Mouse (Mus musculus) MEL (cell line): ENCODE measurements around the gene Zfp609. TPM values are rescaled to one million over a fixed set of nuclear protein-coding genes. Genes with fewer than 3 reads are reported as not detected.

Experiments
- DNase-seq: peaks from one replicate; pipeline ENCODE4 v3.0.0; 2011; ENCODE audit warnings: low read depth, low spot score
- H3K27ac ChIP-seq: 2 replicates; pipeline ENCODE4 v1.5.1; 2012; ENCODE audit warnings: low read depth, mild to moderate bottlenecking, control low read depth, low read length, moderate library complexity; ENCODE audit not compliant: control insufficient read depth
- H3K27me3 ChIP-seq, 2 experiments: fragments of 150-350 bp in 1 of 2; sonication (generic) in 1 of 2; 2 replicates each; pipeline ENCODE4 v1.6.1; 2012; ENCODE audit warnings: low read length in 2 of 2, mild to moderate bottlenecking in 2 of 2, improper control_type of control experiment in 1 of 2, moderate library complexity in 1 of 2; ENCODE audit not compliant: insufficient read depth in 2 of 2, control insufficient read depth in 1 of 2
- H3K36me3 ChIP-seq, 2 experiments: 2 replicates each; pipeline ENCODE4 v1.6.1; 2012 to 2014; ENCODE audit warnings: low read length in 2 of 2, improper control_type of control experiment in 1 of 2, inconsistent platforms in 1 of 2, mild to moderate bottlenecking in 1 of 2; ENCODE audit not compliant: insufficient read depth in 2 of 2, control insufficient read depth in 1 of 2
- H3K4me1 ChIP-seq, 2 experiments: fragments of 150-350 bp in 1 of 2; sonication (generic) in 1 of 2; 2 replicates each; pipeline ENCODE4 v1.6.1; 2012; ENCODE audit warnings: low read length in 2 of 2, improper control_type of control experiment in 1 of 2, mild to moderate bottlenecking in 1 of 2; ENCODE audit not compliant: insufficient read depth in 2 of 2, control insufficient read depth in 1 of 2
- H3K4me3 ChIP-seq, 2 experiments: fragments of 150-350 bp in 1 of 2; sonication (generic) in 1 of 2; 2 replicates each; pipeline ENCODE4 v1.5.1; 2012; ENCODE audit warnings: low read depth in 2 of 2, low read length in 2 of 2, mild to moderate bottlenecking in 2 of 2, moderate library complexity in 2 of 2, control low read depth in 1 of 2, improper control_type of control experiment in 1 of 2; ENCODE audit not compliant: control insufficient read depth in 1 of 2, insufficient read depth in 1 of 2
- H3K79me2 ChIP-seq: 2 replicates; pipeline ENCODE4 v1.6.1; 2012; ENCODE audit warnings: mild to moderate bottlenecking, low read length, moderate library complexity; ENCODE audit not compliant: control insufficient read depth, poor library complexity, insufficient read depth
- H3K9ac ChIP-seq: 2 replicates; pipeline ENCODE4 v1.6.1; 2012; ENCODE audit warnings: low read depth, mild to moderate bottlenecking, control low read depth, low read length, moderate library complexity; ENCODE audit not compliant: control insufficient read depth, poor library complexity, severe bottlenecking
- H3K9me3 ChIP-seq: fragments of 150-350 bp; sonication (generic); replicated peaks from 2 replicates; pipeline ENCODE4 v1.6.1; 2012; ENCODE audit warnings: mild to moderate bottlenecking, low read length, improper control_type of control experiment, moderate library complexity; ENCODE audit not compliant: insufficient read depth
- BHLHE40 ChIP-seq: IDR thresholded peaks from 2 replicates; pipeline ENCODE4 v1.6.1; 2012; ENCODE audit warnings: low read depth, mild to moderate bottlenecking, inconsistent platforms, low read length, improper control_type of control experiment, borderline replicate concordance
- CHD2 ChIP-seq: IDR thresholded peaks from 2 replicates; pipeline ENCODE4 v1.6.1; 2011; ENCODE audit warnings: low read length, improper control_type of control experiment
- CTCF ChIP-seq, 3 experiments: IDR thresholded peaks in 2 of 3; conservative IDR thresholded peaks in 1 of 3; 2 replicates each; pipeline ENCODE4 v1.5.1; 2011 to 2012; ENCODE audit warnings: low read length in 3 of 3, low read depth in 2 of 3, mild to moderate bottlenecking in 2 of 3, improper control_type of control experiment in 1 of 3, inconsistent platforms in 1 of 3, mixed read lengths in 1 of 3, moderate library complexity in 1 of 3; ENCODE audit not compliant: control insufficient read depth in 1 of 3, insufficient read depth in 1 of 3, poor library complexity in 1 of 3, severe bottlenecking in 1 of 3
- E2F4 ChIP-seq: IDR thresholded peaks from 2 replicates; pipeline ENCODE4 v1.6.1; 2011; ENCODE audit warnings: low read depth, low read length, improper control_type of control experiment, borderline replicate concordance
- ELF1 ChIP-seq: IDR thresholded peaks from 2 replicates; pipeline ENCODE4 v1.6.1; 2014; ENCODE audit warnings: low read depth, mild to moderate bottlenecking, inconsistent platforms, low read length, improper control_type of control experiment, moderate library complexity
- ETS1 ChIP-seq: IDR thresholded peaks from 2 replicates; pipeline ENCODE4 v1.6.1; 2012; ENCODE audit warnings: low read depth, mild to moderate bottlenecking, inconsistent platforms, low read length, improper control_type of control experiment, moderate library complexity
- GABPA ChIP-seq: IDR thresholded peaks from 2 replicates; pipeline ENCODE4 v1.6.1; 2012; ENCODE audit warnings: low read depth, mild to moderate bottlenecking, inconsistent platforms, low read length, improper control_type of control experiment, moderate library complexity
- GATA1 ChIP-seq: IDR thresholded peaks from 2 replicates; pipeline ENCODE4 v1.6.1; 2011; ENCODE audit warnings: low read depth, low read length, improper control_type of control experiment
- HCFC1 ChIP-seq: IDR thresholded peaks from 2 replicates; pipeline ENCODE4 v1.6.1; 2012; ENCODE audit warnings: low read depth, mild to moderate bottlenecking, inconsistent platforms, low read length, improper control_type of control experiment, moderate library complexity
- KAT2A ChIP-seq: conservative IDR thresholded peaks from 2 replicates; pipeline ENCODE4 v1.6.1; 2012; ENCODE audit warnings: low read depth, low read length, improper control_type of control experiment, inconsistent platforms
- MAX ChIP-seq: IDR thresholded peaks from 2 replicates; pipeline ENCODE4 v1.6.1; 2011; ENCODE audit warnings: low read length, improper control_type of control experiment
- MAZ ChIP-seq: IDR thresholded peaks from 2 replicates; pipeline ENCODE4 v1.6.1; 2012; ENCODE audit warnings: low read depth, mild to moderate bottlenecking, inconsistent platforms, low read length, improper control_type of control experiment
- MXI1 ChIP-seq: IDR thresholded peaks from 2 replicates; pipeline ENCODE4 v1.6.1; 2011; ENCODE audit warnings: mild to moderate bottlenecking, low read depth, low read length, improper control_type of control experiment
- MYB ChIP-seq: IDR thresholded peaks from 2 replicates; pipeline ENCODE4 v1.6.1; 2011; ENCODE audit warnings: mild to moderate bottlenecking, low read depth, low read length, improper control_type of control experiment
- MYC ChIP-seq: IDR thresholded peaks from 2 replicates; pipeline ENCODE4 v1.6.1; 2011; ENCODE audit warnings: low read depth, mild to moderate bottlenecking, low read length, improper control_type of control experiment, moderate library complexity
- NRF1 ChIP-seq: IDR thresholded peaks from 2 replicates; pipeline ENCODE4 v1.6.1; 2014; ENCODE audit warnings: low read depth, mild to moderate bottlenecking, inconsistent platforms, low read length, improper control_type of control experiment, moderate library complexity; ENCODE audit not compliant: poor library complexity, insufficient read depth, severe bottlenecking
- POLR2AphosphoS2 ChIP-seq: IDR thresholded peaks from 2 replicates; pipeline ENCODE4 v1.6.1; 2011; ENCODE audit warnings: low read length, improper control_type of control experiment
- POLR2AphosphoS5 ChIP-seq: IDR thresholded peaks from 2 replicates; pipeline ENCODE4 v1.6.1; 2012; ENCODE audit warnings: low read depth, borderline replicate concordance, mild to moderate bottlenecking, inconsistent platforms, low read length, moderate library complexity, mixed read lengths
- RAD21 ChIP-seq: IDR thresholded peaks from 2 replicates; pipeline ENCODE4 v1.6.1; 2011; ENCODE audit warnings: mild to moderate bottlenecking, low read depth, low read length, improper control_type of control experiment
- RCOR1 ChIP-seq: IDR thresholded peaks from 2 replicates; pipeline ENCODE4 v1.6.1; 2012; ENCODE audit warnings: low read depth, mild to moderate bottlenecking, inconsistent platforms, low read length, improper control_type of control experiment
- SMC3 ChIP-seq: IDR thresholded peaks from 2 replicates; pipeline ENCODE4 v1.6.1; 2011; ENCODE audit warnings: low read depth, low read length, improper control_type of control experiment
- TAL1 ChIP-seq: IDR thresholded peaks from 2 replicates; pipeline ENCODE4 v1.6.1; 2012; ENCODE audit warnings: mild to moderate bottlenecking, inconsistent platforms, low read length, moderate library complexity, mixed read lengths
- TBP ChIP-seq: IDR thresholded peaks from 2 replicates; pipeline ENCODE4 v1.8.0; 2011; ENCODE audit warnings: low read depth, low read length, improper control_type of control experiment
- TCF12 ChIP-seq: IDR thresholded peaks from 2 replicates; pipeline ENCODE4 v1.6.1; 2014; ENCODE audit warnings: low read depth, mild to moderate bottlenecking, inconsistent platforms, low read length, improper control_type of control experiment, moderate library complexity
- UBTF ChIP-seq: IDR thresholded peaks from 2 replicates; pipeline ENCODE4 v1.6.1; 2012; ENCODE audit warnings: low read depth, mild to moderate bottlenecking, inconsistent platforms, low read length, improper control_type of control experiment, moderate library complexity, borderline replicate concordance; ENCODE audit not compliant: insufficient read depth
- USF2 ChIP-seq, 2 experiments: IDR thresholded peaks; 2 replicates each; pipeline ENCODE4 v1.6.1; 2011 to 2012; ENCODE audit warnings: improper control_type of control experiment in 2 of 2, low read length in 2 of 2, borderline replicate concordance in 1 of 2, inconsistent platforms in 1 of 2, low read depth in 1 of 2, mild to moderate bottlenecking in 1 of 2; ENCODE audit not compliant: insufficient read depth in 1 of 2
- ZC3H11A ChIP-seq: IDR thresholded peaks from 2 replicates; pipeline ENCODE4 v1.6.1; 2012; ENCODE audit warnings: low read depth, mild to moderate bottlenecking, inconsistent platforms, low read length, improper control_type of control experiment
- ZKSCAN1 ChIP-seq: IDR thresholded peaks from 2 replicates; pipeline ENCODE4 v1.6.1; 2012; ENCODE audit warnings: low read depth, mild to moderate bottlenecking, inconsistent platforms, low read length, improper control_type of control experiment, moderate library complexity
- ZMIZ1 ChIP-seq: IDR thresholded peaks from 2 replicates; pipeline ENCODE4 v1.6.1; 2012; ENCODE audit warnings: low read depth, mild to moderate bottlenecking, inconsistent platforms, low read length, improper control_type of control experiment, moderate library complexity
- ZNF384 ChIP-seq: IDR thresholded peaks from 2 replicates; pipeline ENCODE4 v1.6.1; 2012; ENCODE audit warnings: low read depth, mild to moderate bottlenecking, inconsistent platforms, low read length, improper control_type of control experiment
- polyA plus RNA-seq, 2 experiments: library from polyadenylated mRNA; stranded (reverse) in 1 of 2; unstranded in 1 of 2; fragments of >175 nt in 1 of 2; fragments of >200 nt in 1 of 2; gene quantifications; 2 replicates each; pipeline versions ENCODE4 v1.2.1 to v1.2.4; 2012; ENCODE audit warnings: low replicate concordance in 2 of 2, low read depth in 1 of 2; ENCODE audit not compliant: insufficient read length in 2 of 2, insufficient read depth in 1 of 2, missing spikeins in 1 of 2
- total RNA-seq: library from RNA; depleted of rRNA; stranded (reverse); fragments of 300-350 nt; gene quantifications from 2 replicates; pipeline ENCODE4 v1.2.3, GENCODE M21; 2012

Zfp609 gene
- total and polyA plus RNA-seq, 3 experiments, result 2.9 to 26.5 TPM; not detected in 1

DNA sequence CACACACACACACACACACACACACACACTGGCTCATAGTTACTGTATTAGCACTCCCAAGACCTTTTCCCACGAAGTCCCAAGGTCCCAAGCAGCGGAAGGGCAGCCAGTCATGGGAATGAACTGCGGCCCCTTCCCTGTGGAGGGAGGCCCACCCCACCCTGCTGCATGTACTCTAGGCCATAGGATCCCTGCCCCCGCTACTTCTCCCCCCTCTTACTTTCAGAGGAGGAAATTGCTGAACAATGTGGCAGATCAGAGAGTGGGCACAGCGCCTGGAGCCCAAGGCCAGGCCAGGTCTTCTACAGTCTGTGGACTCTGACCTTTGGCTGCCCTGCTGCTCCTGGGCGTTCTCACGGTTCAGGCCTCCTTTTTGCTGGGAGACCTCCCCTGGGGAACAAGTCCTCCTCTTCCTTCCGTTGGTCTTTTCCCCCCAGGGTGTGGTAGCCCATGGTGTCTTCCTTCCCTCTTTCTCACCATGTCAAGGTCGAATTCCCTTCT, 155.9 kb downstream of the Zfp609 start:
- H3K79me2 ChIP-seq, result no peaks in the 10 kb centered on the region; the same call in 1 of the 2 replicates
- DNase-seq, result no peak
- H3K27ac ChIP-seq, result no peak overlapping the region
- no peak for TF ChIP-seq UBTF
- TF ChIP-seq ZC3H11A, result no peak
- TF ChIP-seq E2F4, result no peak
- TF ChIP-seq ETS1, result no peak
- no peak for TF ChIP-seq BHLHE40
- no peak for TF ChIP-seq GABPA
- no peak for TF ChIP-seq MYC
- no peak for TF ChIP-seq GATA1
- no peak for TF ChIP-seq TCF12
- TF ChIP-seq CTCF (IDR thresholded peaks at IDR 0.05 in 2 of 3, conservative IDR thresholded peaks at IDR 0.05 in 1 of 3; ENCODE audit: control insufficient read depth in 1 of 3, insufficient read depth in 1 of 3, low read depth in 2 of 3, low read length in 3 of 3, poor library complexity in 1 of 3, severe bottlenecking in 1 of 3), result no peak
- TF ChIP-seq RAD21, result no peak
- no peak for TF ChIP-seq ZMIZ1
- TF ChIP-seq MAX, result no peak
- TF ChIP-seq MAZ, result no peak
- TF ChIP-seq HCFC1, result no peak
- TF ChIP-seq CHD2, result no peak
- no peak for TF ChIP-seq NRF1
- no peak for TF ChIP-seq MYB
- TF ChIP-seq POLR2AphosphoS2, result no peak
- H3K9ac ChIP-seq, result no peak overlapping the region
- H3K9me3 ChIP-seq, result no peaks in the 10 kb centered on the region
- no peak overlapping the region for H3K4me3 ChIP-seq
- H3K4me1 ChIP-seq, result peaks cover 0 to 6% of the 10 kb centered on the region in 2 experiments; a peak in 3 of 4 replicates
- H3K27me3 ChIP-seq, result peaks cover 0 to 2% of the 10 kb centered on the region in 2 experiments; a peak in 1 of 4 replicates
- peaks cover 0 to 7% of the 10 kb centered on the region in 2 experiments; a peak in 2 of 4 replicates for H3K36me3 ChIP-seq

DNA sequence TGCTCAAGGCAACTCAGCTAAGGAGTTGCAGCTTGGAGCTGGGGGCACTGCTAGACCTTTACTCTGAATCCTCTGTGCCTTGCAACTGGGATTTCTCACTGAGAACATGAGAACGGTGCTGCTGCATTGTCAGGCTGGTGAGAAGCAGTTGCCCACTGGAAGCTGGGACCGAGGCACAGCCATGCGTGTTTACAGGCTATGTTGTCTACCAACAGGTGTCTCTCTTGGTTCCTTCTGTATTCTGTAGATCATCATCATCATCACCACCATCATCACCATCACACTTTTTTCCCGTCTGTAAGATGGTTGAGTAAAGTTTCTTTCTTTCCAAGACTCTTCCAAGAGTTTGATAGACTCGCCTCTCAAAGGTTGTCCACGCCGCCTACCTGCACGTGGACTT, 159.7 kb downstream of the Zfp609 start, which contains the start of gene Oaz2:
Oaz2 (plus strand) TSS at position 301 of the 400 bp plus-strand sequence.
- no peak for DNase-seq
- Histone ChIP-seq H3K27ac (no peak within 1 kb of the TSS), H3K4me1 (no peaks in the 10 kb centered on the region), H3K9me3 (no peaks in the 10 kb centered on the region), H3K36me3 (no peaks in the 10 kb centered on the region), H3K79me2 (no peaks in the 10 kb centered on the region), H3K9ac (no peak within 1 kb of the TSS), H3K27me3 (peaks cover 0 to 2% of the 10 kb centered on the region in 2 experiments; a peak in 1 of 4 replicates), H3K4me3 (no peak within 1 kb of the TSS)
- no peak for TF ChIP-seq ZKSCAN1
- TF ChIP-seq KAT2A, result no peak
- no peak for TF ChIP-seq MAX
- no peak for TF ChIP-seq RCOR1
- TF ChIP-seq TBP, result no peak
- no peak for TF ChIP-seq MXI1
- TF ChIP-seq CHD2, result no peak
- TF ChIP-seq SMC3, result no peak
- no peak for TF ChIP-seq ELF1
- no peak for TF ChIP-seq ZNF384
- no peak for TF ChIP-seq UBTF
- TF ChIP-seq GATA1, result no peak
- TF ChIP-seq POLR2AphosphoS5, result no peak
- TF ChIP-seq TAL1, result no peak
- no peak for TF ChIP-seq TCF12
- no peak for TF ChIP-seq USF2 (IDR thresholded peaks at IDR 0.05; ENCODE audit: borderline replicate concordance in 1 of 2, insufficient read depth in 1 of 2, low read depth in 1 of 2, low read length in 2 of 2)
- TF ChIP-seq ETS1, result no peak
- TF ChIP-seq ZMIZ1, result no peak
